Mouse (Mus musculus) spleen, adult 2 months (tissue): ENCODE data around the gene Oxa1l. TPM values are rescaled to one million over a fixed set of nuclear protein-coding genes. Genes with fewer than 3 reads are reported as not detected.

Source experiments
- DNase-seq, 2 experiments: peaks; one replicate each; pipeline versions ENCODE4 v3.0.0 to v3.0.0-alpha.2; 2012 to 2021; ENCODE audit warnings: low spot score in 2 of 2, low read depth in 1 of 2
- H3K27ac ChIP-seq: fragments of 200-500 bp; 2 replicates; pipeline ENCODE4 v1.5.1; 2012; ENCODE audit warnings: low read length, inconsistent platforms; ENCODE audit not compliant: insufficient read depth
- H3K27me3 ChIP-seq: fragments of 200-500 bp; 2 replicates; pipeline ENCODE4 v1.6.1; 2012; ENCODE audit warnings: mild to moderate bottlenecking, moderate library complexity, low read length, inconsistent platforms; ENCODE audit not compliant: control insufficient read depth, insufficient read depth
- H3K36me3 ChIP-seq: fragments of 200-500 bp; 2 replicates; pipeline ENCODE4 v1.6.1; 2012; ENCODE audit warnings: mild to moderate bottlenecking, low read length, inconsistent platforms; ENCODE audit not compliant: control insufficient read depth, insufficient read depth
- H3K4me1 ChIP-seq: fragments of 200-500 bp; 2 replicates; pipeline ENCODE4 v1.6.1; 2011; ENCODE audit warnings: inconsistent platforms; ENCODE audit not compliant: control insufficient read depth, insufficient read depth, insufficient read length
- H3K4me3 ChIP-seq: fragments of 200-500 bp; 2 replicates; pipeline ENCODE4 v1.5.1; 2011; ENCODE audit warnings: mild to moderate bottlenecking, inconsistent platforms; ENCODE audit not compliant: insufficient read depth, insufficient read length; ENCODE audit errors: extremely low read depth
- CTCF ChIP-seq: fragments of 200-500 bp; IDR thresholded peaks from 2 replicates; pipeline ENCODE4 v1.5.1; 2011; ENCODE audit warnings: mild to moderate bottlenecking, inconsistent platforms; ENCODE audit not compliant: insufficient read depth, insufficient read length, insufficient replicate concordance; ENCODE audit errors: extremely low read depth
- POLR2A ChIP-seq: fragments of 200-500 bp; IDR thresholded peaks from 2 replicates; pipeline ENCODE4 v1.6.1; 2011; ENCODE audit warnings: low read depth, low read length, inconsistent platforms
- WGBS: fragments of 180-500 bp; shearing (Covaris S2); methylation state at CpG from one replicate; pipeline ENCODE4 v1.1.7; 2018; 5-methylcytosine and 5-hydroxymethylcytosine counted together
- polyA plus RNA-seq: library from polyadenylated mRNA; depleted of rRNA; stranded (reverse); fragments of >200 nt; gene quantifications from 2 replicates; pipeline ENCODE4 v1.2.3, GENCODE M21; 2012; rRNA removed

The Oxa1l gene
- polyA plus RNA-seq, result 92.7 and 117 TPM in 2 replicates

GRCm38 (mm10) chr14:54360577-54361340, at the start of gene Oxa1l:
TSS of gene Oxa1l (plus strand) at chr14:54360834.
- Histone ChIP-seq H3K4me3 (peak within 1 kb of the TSS; percentile 74), H3K36me3 (peaks cover 12% of the 10 kb centered on the region), H3K27me3 (no peaks in the 10 kb centered on the region), H3K4me1 (peaks cover 5% of the 10 kb centered on the region; the same call in 1 of the 2 replicates), H3K27ac (peak within 1 kb of the TSS; percentile 84)
- under 1% methylated on average over 48 of the region's 48 CpGs for whole genome bisulfite sequencing
- TF ChIP-seq CTCF (no peak), POLR2A (peak; percentile 63)
- peak; percentile 93 to 94 for DNase-seq

- 63% methylated on average over 3 of the region's 3 CpGs for WGBS
- no peaks in the 10 kb centered on the region for H3K36me3 ChIP-seq
- H3K4me3 ChIP-seq, result no peak overlapping the region
- no peaks in the 10 kb centered on the region for H3K4me1 ChIP-seq
- no peak overlapping the region for H3K27ac ChIP-seq
- no peak for DNase-seq
- no peaks in the 10 kb centered on the region for H3K27me3 ChIP-seq
- TF ChIP-seq CTCF (no peak), POLR2A (no peak)
Observed at GRCm38 (mm10) chr14:54311763-54312162, 48.9 kb upstream of the Oxa1l start.

GRCm38 (mm10) chr14:54321556-54322376, 38.9 kb upstream of the Oxa1l start:
- TF ChIP-seq CTCF (no peak), POLR2A (no peak)
- Histone ChIP-seq H3K27me3 (no peaks in the 10 kb centered on the region), H3K36me3 (no peaks in the 10 kb centered on the region), H3K27ac (no peak overlapping the region), H3K4me3 (no peak overlapping the region), H3K4me1 (no peaks in the 10 kb centered on the region)
- no peak for DNase-seq
- WGBS, result 81% methylated on average over 18 of the region's 18 CpGs

- H3K27me3 ChIP-seq, result no peaks in the 10 kb centered on the region
- H3K36me3 ChIP-seq, result no peaks in the 10 kb centered on the region
- no peak for TF ChIP-seq CTCF
- TF ChIP-seq POLR2A, result no peak
- no peak for DNase-seq
- H3K27ac ChIP-seq, result no peak overlapping the region
- no peaks in the 10 kb centered on the region for H3K4me1 ChIP-seq
- no peak overlapping the region for H3K4me3 ChIP-seq
- WGBS, result 83% methylated on average over 5 of the region's 5 CpGs
Observed at GRCm38 (mm10) chr14:54324486-54324885, 36.1 kb upstream of the Oxa1l start.

GRCm38 (mm10) chr14:54328548-54328947, 32.1 kb upstream of the Oxa1l start:
- Histone ChIP-seq H3K4me1 (no peaks in the 10 kb centered on the region), H3K27ac (no peak overlapping the region), H3K36me3 (no peaks in the 10 kb centered on the region), H3K4me3 (no peak overlapping the region), H3K27me3 (no peaks in the 10 kb centered on the region)
- WGBS, result 81% methylated on average over 2 of the region's 2 CpGs
- DNase-seq, result no peak
- TF ChIP-seq CTCF, result no peak
- TF ChIP-seq POLR2A, result no peak

- TF ChIP-seq CTCF (no peak), POLR2A (no peak)
- Histone ChIP-seq H3K4me1 (no peaks in the 10 kb centered on the region), H3K4me3 (no peak overlapping the region), H3K27me3 (no peaks in the 10 kb centered on the region), H3K27ac (no peak overlapping the region), H3K36me3 (no peaks in the 10 kb centered on the region)
- no peak for DNase-seq
- WGBS, result 77% methylated on average over 9 of the region's 9 CpGs
Observed at GRCm38 (mm10) chr14:54329201-54329600, 31.4 kb upstream of the Oxa1l start.
